Mouse (Mus musculus) lung, adult 2 months (tissue): Measurements from ENCODE around the gene Cox8a.

Experiments
- CTCF ChIP-seq: fragments of 200-500 bp; IDR thresholded peaks from 2 replicates; pipeline ENCODE4 v1.5.1; 2011; ENCODE audit warnings: mild to moderate bottlenecking, low read length, control low read depth; ENCODE audit not compliant: insufficient read depth
- POLR2A ChIP-seq: fragments of 200-500 bp; IDR thresholded peaks from 2 replicates; pipeline ENCODE4 v1.6.1; 2011; ENCODE audit warnings: low read depth, mild to moderate bottlenecking, control low read depth, low read length, borderline replicate concordance; ENCODE audit errors: extremely low read depth

GRCm38 (mm10) chr19:7178841-7179452 is 38.5 kb downstream of the Cox8a start:
- TF ChIP-seq CTCF (no peak), POLR2A (no peak)
